Mouse (Mus musculus): ENCODE data around the gene Gm49425. TPM values are rescaled to one million over a fixed set of nuclear protein-coding genes. Genes with fewer than 3 reads are reported as not detected.

Gene Gm49425
- total and polyA plus RNA-seq, 3 experiments: not detected

DNA sequence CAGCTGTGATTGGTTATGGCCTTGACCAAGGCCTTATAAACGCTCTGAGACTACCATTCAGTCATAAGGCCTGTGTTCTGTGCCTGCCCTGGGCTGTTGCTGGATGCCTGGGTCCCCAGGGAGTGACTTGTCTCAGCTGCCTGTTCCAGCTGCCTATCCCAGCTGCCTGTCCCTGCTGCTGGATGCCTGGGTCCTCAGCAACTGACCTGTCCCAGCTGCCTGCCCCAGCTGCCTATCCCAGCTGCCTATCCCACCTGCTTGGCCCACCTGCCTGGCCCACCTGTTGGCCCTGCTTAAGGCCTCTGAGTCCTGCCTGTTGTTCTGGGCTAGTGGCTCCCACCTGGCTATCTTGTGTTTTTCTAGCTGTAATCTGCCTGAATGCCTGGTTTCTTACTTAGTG is 22.9 kb downstream of the Gm49425 start:
- H3K4me1 ChIP-seq (ENCODE audit: insufficient read depth, low read depth, low read length): no peaks in the 10 kb centered on the region
- no peak for DNase-seq (ENCODE audit: low spot score)
- H3K36me3 ChIP-seq (replicated peaks): no peaks in the 10 kb centered on the region
- no peaks in the 10 kb centered on the region for H3K27me3 ChIP-seq (ENCODE audit: insufficient read depth, low read length)
- no peak overlapping the region for H3K4me3 ChIP-seq (ENCODE audit: low read depth, low read length)
- H3K9me3 ChIP-seq (replicated peaks): peaks cover 60% of the 10 kb centered on the region
- no peak for TF ChIP-seq GATA2 (IDR thresholded peaks at IDR 0.05; ENCODE audit: borderline replicate concordance, low read depth, low read length)
- TF ChIP-seq TAL1 (conservative IDR thresholded peaks at IDR 0.05; ENCODE audit: low read depth, low read length): no peak
- no peak for TF ChIP-seq POLR2AphosphoS5 (IDR thresholded peaks at IDR 0.05; ENCODE audit: insufficient replicate concordance, low read depth, low read length)
- TF ChIP-seq GATA1 (IDR thresholded peaks at IDR 0.05; ENCODE audit: borderline replicate concordance, low read length): no peak
- no peak for TF ChIP-seq CTCF (IDR thresholded peaks at IDR 0.05; ENCODE audit: low read depth, low read length)
- no peak for ATAC-seq (ENCODE audit: extremely low read depth, insufficient number of reproducible peaks, low FRiP score, poor library complexity, severe bottlenecking)

DNA sequence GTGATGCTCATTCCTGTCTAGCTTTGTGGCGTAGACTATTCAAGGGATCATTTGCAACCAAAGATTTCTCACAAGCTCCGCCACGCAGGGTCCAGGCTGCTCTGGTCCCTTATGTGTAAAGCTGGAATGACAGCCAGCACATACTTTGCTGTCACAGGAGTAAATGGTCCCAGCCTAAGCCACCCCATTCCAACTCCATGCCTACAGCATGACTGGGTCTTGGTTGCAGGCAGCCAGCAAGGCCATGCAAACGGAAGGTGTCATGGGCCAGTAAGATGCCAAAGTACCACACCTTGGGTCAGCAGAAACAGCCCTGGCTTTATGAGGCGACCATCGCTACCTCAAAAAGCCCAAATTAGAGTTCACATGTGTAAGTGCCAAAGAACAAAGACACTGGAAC is 23.3 kb downstream of the Gm49425 start:
- TF ChIP-seq GATA1 (IDR thresholded peaks at IDR 0.05; ENCODE audit: borderline replicate concordance, low read length) (no peak), CTCF (IDR thresholded peaks at IDR 0.05; ENCODE audit: low read depth, low read length) (no peak), GATA2 (IDR thresholded peaks at IDR 0.05; ENCODE audit: borderline replicate concordance, low read depth, low read length) (no peak), POLR2AphosphoS5 (IDR thresholded peaks at IDR 0.05; ENCODE audit: insufficient replicate concordance, low read depth, low read length) (no peak), TAL1 (conservative IDR thresholded peaks at IDR 0.05; ENCODE audit: low read depth, low read length) (no peak)
- H3K9me3 ChIP-seq (replicated peaks): peaks cover 64% of the 10 kb centered on the region
- H3K4me1 ChIP-seq (ENCODE audit: insufficient read depth, low read depth, low read length): no peaks in the 10 kb centered on the region
- ATAC-seq (ENCODE audit: extremely low read depth, insufficient number of reproducible peaks, low FRiP score, poor library complexity, severe bottlenecking) (no peak), DNase-seq (ENCODE audit: low spot score) (no peak)
- H3K27me3 ChIP-seq (ENCODE audit: insufficient read depth, low read length): no peaks in the 10 kb centered on the region
- no peak overlapping the region for H3K4me3 ChIP-seq (ENCODE audit: low read depth, low read length)
- no peaks in the 10 kb centered on the region for H3K36me3 ChIP-seq (replicated peaks)

DNA sequence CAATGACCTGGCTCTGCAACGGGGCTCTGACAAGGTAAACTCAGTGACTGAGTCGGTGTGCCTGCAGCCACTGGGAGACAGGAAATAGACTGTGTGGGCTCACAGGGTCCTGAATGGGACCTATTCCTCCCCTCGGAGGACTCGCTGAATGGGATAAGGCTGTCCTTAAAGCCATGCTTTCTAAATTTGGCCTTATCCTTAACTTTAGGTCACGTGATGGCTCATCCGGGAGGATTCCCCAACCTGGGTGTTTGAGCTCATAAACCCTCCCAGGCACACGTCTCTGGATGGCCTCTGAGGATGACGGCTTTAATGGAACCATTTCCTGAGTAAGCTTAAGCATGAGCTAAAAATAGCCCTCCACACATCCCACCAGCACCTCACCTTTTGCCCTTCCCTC is 24.3 kb downstream of the Gm49425 start:
- ATAC-seq (ENCODE audit: extremely low read depth, insufficient number of reproducible peaks, low FRiP score, poor library complexity, severe bottlenecking) (no peak), DNase-seq (ENCODE audit: low spot score) (no peak)
- no peaks in the 10 kb centered on the region for H3K27me3 ChIP-seq (ENCODE audit: insufficient read depth, low read length)
- no peaks in the 10 kb centered on the region for H3K4me1 ChIP-seq (ENCODE audit: insufficient read depth, low read depth, low read length)
- H3K4me3 ChIP-seq (ENCODE audit: low read depth, low read length): no peak overlapping the region
- TF ChIP-seq CTCF (IDR thresholded peaks at IDR 0.05; ENCODE audit: low read depth, low read length): no peak
- TF ChIP-seq POLR2AphosphoS5 (IDR thresholded peaks at IDR 0.05; ENCODE audit: insufficient replicate concordance, low read depth, low read length): no peak
- TF ChIP-seq GATA1 (IDR thresholded peaks at IDR 0.05; ENCODE audit: borderline replicate concordance, low read length): no peak
- TF ChIP-seq GATA2 (IDR thresholded peaks at IDR 0.05; ENCODE audit: borderline replicate concordance, low read depth, low read length): no peak
- TF ChIP-seq TAL1 (conservative IDR thresholded peaks at IDR 0.05; ENCODE audit: low read depth, low read length): no peak
- no peaks in the 10 kb centered on the region for H3K36me3 ChIP-seq (replicated peaks)
- peaks cover 66% of the 10 kb centered on the region for H3K9me3 ChIP-seq (replicated peaks)

DNA sequence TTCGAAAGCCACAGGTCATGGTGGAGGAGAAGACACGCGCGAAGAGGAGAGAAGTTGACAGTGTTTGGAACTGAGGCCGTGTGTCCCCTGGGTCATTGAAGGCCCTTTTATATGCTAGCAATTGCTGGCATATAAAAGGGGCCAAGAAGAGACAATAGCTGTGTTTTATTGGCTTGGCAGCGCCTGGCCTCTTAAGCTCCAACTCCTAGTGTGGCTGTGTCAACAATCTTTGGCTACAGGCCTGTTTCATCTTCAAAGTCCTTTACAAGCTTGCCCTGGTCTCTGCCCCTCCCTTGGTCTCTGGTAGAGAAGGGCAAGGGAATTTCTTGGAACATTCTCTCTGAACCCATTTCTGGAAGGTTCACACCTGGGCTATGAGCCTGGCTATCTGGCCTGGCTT is 25.6 kb downstream of the Gm49425 start, which contains the start of gene Krt83:
TSS of gene Krt83 (minus strand) at position 82 of the 400 bp plus-strand sequence.
- Histone ChIP-seq H3K9me3 (replicated peaks) (peaks cover 61% of the 10 kb centered on the region), H3K4me1 (ENCODE audit: insufficient read depth, low read depth, low read length) (no peaks in the 10 kb centered on the region), H3K4me3 (ENCODE audit: low read depth, low read length) (no peak within 1 kb of the TSS), H3K27me3 (ENCODE audit: insufficient read depth, low read length) (no peaks in the 10 kb centered on the region), H3K36me3 (replicated peaks) (no peaks in the 10 kb centered on the region)
- no peak for TF ChIP-seq GATA1 (IDR thresholded peaks at IDR 0.05; ENCODE audit: borderline replicate concordance, low read length)
- no peak for ATAC-seq (ENCODE audit: extremely low read depth, insufficient number of reproducible peaks, low FRiP score, poor library complexity, severe bottlenecking)
- DNase-seq (ENCODE audit: low spot score): no peak

DNA sequence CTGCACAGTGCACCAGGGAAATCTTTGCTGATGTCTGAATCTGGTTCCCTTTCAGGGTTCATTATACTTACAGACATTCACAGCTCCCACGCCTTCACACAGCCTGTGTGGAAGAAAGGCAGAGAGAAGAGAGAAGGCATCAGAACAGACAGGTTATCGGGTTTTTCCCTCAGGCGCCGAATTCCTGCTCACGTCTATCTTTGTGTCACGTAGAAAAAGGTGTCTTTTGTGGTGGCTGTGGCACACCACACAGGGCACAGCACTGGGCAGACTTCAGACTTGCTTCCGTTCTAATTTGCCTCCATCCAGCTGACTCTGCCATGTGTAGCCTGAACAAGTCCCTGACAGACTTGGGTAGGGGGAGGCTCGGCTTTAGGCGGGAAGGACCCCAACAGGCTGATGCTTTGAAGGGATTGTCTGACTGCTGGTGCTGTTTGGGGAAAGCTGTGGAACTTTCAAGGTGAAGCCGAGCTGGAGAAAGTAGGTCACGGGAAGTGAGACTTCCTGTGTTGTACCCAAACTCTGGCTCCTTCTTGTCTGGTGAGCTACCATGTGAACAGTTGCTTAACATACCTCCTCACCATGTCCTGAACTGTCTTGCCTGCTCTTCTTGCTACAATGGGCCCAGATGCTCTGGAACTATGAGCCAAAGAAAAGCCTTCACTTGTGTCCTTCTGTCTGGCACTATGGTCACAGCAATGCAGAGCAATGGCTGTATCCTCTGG is 31.0 kb downstream of the Gm49425 start:
- no peak for DNase-seq (ENCODE audit: low spot score)
- Histone ChIP-seq H3K9me3 (replicated peaks) (peaks cover 70% of the 10 kb centered on the region), H3K27me3 (ENCODE audit: insufficient read depth, low read length) (peaks cover 3% of the 10 kb centered on the region; the same call in 1 of the 2 replicates), H3K4me3 (ENCODE audit: low read depth, low read length) (no peak overlapping the region), H3K36me3 (replicated peaks) (no peaks in the 10 kb centered on the region), H3K4me1 (ENCODE audit: insufficient read depth, low read depth, low read length) (no peaks in the 10 kb centered on the region)
- no peak for ATAC-seq (ENCODE audit: extremely low read depth, insufficient number of reproducible peaks, low FRiP score, poor library complexity, severe bottlenecking)
- TF ChIP-seq CTCF (IDR thresholded peaks at IDR 0.05; ENCODE audit: low read depth, low read length) (no peak), GATA1 (IDR thresholded peaks at IDR 0.05; ENCODE audit: borderline replicate concordance, low read length) (no peak), GATA2 (IDR thresholded peaks at IDR 0.05; ENCODE audit: borderline replicate concordance, low read depth, low read length) (no peak), POLR2AphosphoS5 (IDR thresholded peaks at IDR 0.05; ENCODE audit: insufficient replicate concordance, low read depth, low read length) (no peak), TAL1 (conservative IDR thresholded peaks at IDR 0.05; ENCODE audit: low read depth, low read length) (no peak)

DNA sequence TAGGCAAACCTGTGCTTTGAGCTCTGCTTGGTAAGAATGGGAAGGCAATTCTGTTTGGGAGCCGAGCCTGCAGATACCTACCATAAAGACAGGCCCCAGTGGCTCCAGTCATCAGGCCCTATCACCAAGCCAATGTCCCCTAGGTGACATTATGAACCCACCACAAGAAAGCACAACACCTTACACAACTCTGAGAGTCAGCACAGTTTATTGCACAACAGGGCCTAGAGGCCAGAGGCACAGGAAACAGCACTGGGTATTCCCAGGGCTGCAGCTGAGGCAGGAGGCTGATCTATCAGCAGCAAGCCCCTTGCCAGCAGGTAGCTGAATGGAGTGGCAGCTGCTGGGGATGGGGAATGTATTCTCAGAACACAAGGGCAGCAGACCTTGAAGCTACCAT is 32.1 kb downstream of the Gm49425 start:
- Histone ChIP-seq H3K27me3 (ENCODE audit: insufficient read depth, low read length) (peaks cover 3% of the 10 kb centered on the region; the same call in 1 of the 2 replicates), H3K9me3 (replicated peaks) (peaks cover 68% of the 10 kb centered on the region), H3K36me3 (replicated peaks) (no peaks in the 10 kb centered on the region), H3K4me3 (ENCODE audit: low read depth, low read length) (no peak overlapping the region), H3K4me1 (ENCODE audit: insufficient read depth, low read depth, low read length) (no peaks in the 10 kb centered on the region)
- no peak for TF ChIP-seq GATA2 (IDR thresholded peaks at IDR 0.05; ENCODE audit: borderline replicate concordance, low read depth, low read length)
- TF ChIP-seq TAL1 (conservative IDR thresholded peaks at IDR 0.05; ENCODE audit: low read depth, low read length): no peak
- no peak for TF ChIP-seq GATA1 (IDR thresholded peaks at IDR 0.05; ENCODE audit: borderline replicate concordance, low read length)
- TF ChIP-seq POLR2AphosphoS5 (IDR thresholded peaks at IDR 0.05; ENCODE audit: insufficient replicate concordance, low read depth, low read length): no peak
- TF ChIP-seq CTCF (IDR thresholded peaks at IDR 0.05; ENCODE audit: low read depth, low read length): no peak
- DNase-seq (ENCODE audit: low spot score) (no peak), ATAC-seq (ENCODE audit: extremely low read depth, insufficient number of reproducible peaks, low FRiP score, poor library complexity, severe bottlenecking) (no peak)
